Mouse (Mus musculus) adrenal gland (tissue): ENCODE results near the gene Gm28891.
"Not testable (repeated sequence)": the region's sequence is repeated elsewhere in the genome, so short reads cannot be mapped to it uniquely, and the experiment has no call there.

Experiments used
- intact Hi-C: fragments of 180-260 bp; cut with DNase I; formaldehyde crosslinking; loops from one replicate; pipeline ENCODE4 v1.15.1; 2025
- long read RNA-seq, 2 experiments: library from polyadenylated mRNA; unstranded; transcript quantifications; one replicate each; pipeline ENCODE4 v2.0.0; 2020; ENCODE audit warnings: borderline replicate concordance in 1 of 2; ENCODE audit not compliant: insufficient replicate concordance in 1 of 2

The Gm28891 gene
- long read RNA-seq, experiment 1 = 0 reads
- long read RNA-seq, experiment 2 = 0 reads

GRCm38 (mm10) chrY:60240902-60241301 lies at the start of gene Gm28891:
Gene Gm28891 (plus strand): TSS chrY:60241202.
- intact Hi-C loops = not testable (repeated sequence)
